Mouse (Mus musculus): ENCODE results near the gene Cpne4. TPM values are rescaled to one million over a fixed set of nuclear protein-coding genes. Genes with fewer than 3 reads are reported as not detected.

Gene Cpne4
- total RNA-seq, 2 experiments from 2014 or later, result 72.3 to 73.6 TPM

- DNase-seq (ENCODE audit: extremely low spot score in 1 of 2, low spot score in 2 of 2), result no peak
- intact Hi-C loops (cut with DNase I), result no loop called here
- no peak overlapping the region for H3K4me3 ChIP-seq
- TF ChIP-seq CTCF (IDR thresholded peaks at IDR 0.05), result no peak
- no peak overlapping the region for H3K27ac ChIP-seq
Observed at GRCm38 (mm10) chr9:104710831-104711230, 163.7 kb downstream of the Cpne4 start.

GRCm38 (mm10) chr9:104725311-104725710, 178.2 kb downstream of the Cpne4 start:
- TF ChIP-seq CTCF (IDR thresholded peaks at IDR 0.05), result no peak
- DNase-seq (ENCODE audit: extremely low spot score in 1 of 2, low spot score in 2 of 2), result no peak
- intact Hi-C loops (cut with DNase I), result no loop called here
- Histone ChIP-seq H3K4me3 (no peak overlapping the region), H3K27ac (no peak overlapping the region)

- TF ChIP-seq CTCF (IDR thresholded peaks at IDR 0.05), result no peak
- peak overlapping the region; percentile 70 for H3K27ac ChIP-seq
- H3K4me3 ChIP-seq, result no peak overlapping the region
- DNase-seq (ENCODE audit: extremely low spot score in 1 of 2, low spot score in 2 of 2), result peak in 1 of 2 experiments; percentile 42
- intact Hi-C loops (cut with DNase I), result loop anchor here (2.0 to 5.0 kb wide), 2 partner anchors 34 to 99 kb away; no protein-coding TSS in a partner anchor
Observed at GRCm38 (mm10) chr9:104742661-104743380, 195.7 kb downstream of the Cpne4 start.

- H3K4me3 ChIP-seq, result no peak overlapping the region
- intact Hi-C loops (cut with DNase I), result no loop called here
- no peak overlapping the region for H3K27ac ChIP-seq
- DNase-seq (ENCODE audit: extremely low spot score in 1 of 2, low spot score in 2 of 2), result peak in 1 of 2 experiments; percentile 29
- no peak for TF ChIP-seq CTCF (IDR thresholded peaks at IDR 0.05)
Observed at GRCm38 (mm10) chr9:104755519-104755918, 208.4 kb downstream of the Cpne4 start.

- no peak for DNase-seq (ENCODE audit: extremely low spot score in 1 of 2, low spot score in 2 of 2)
- intact Hi-C loops (cut with DNase I), result no loop called here
- H3K27ac ChIP-seq, result no peak overlapping the region
- no peak overlapping the region for H3K4me3 ChIP-seq
- TF ChIP-seq CTCF (IDR thresholded peaks at IDR 0.05), result no peak
Observed at GRCm38 (mm10) chr9:104760031-104760430, 212.9 kb downstream of the Cpne4 start.

- intact Hi-C loops (cut with DNase I), result loop anchor here (2.0 to 5.0 kb wide), 2 partner anchors 34 to 204 kb away; no protein-coding TSS in a partner anchor
- Histone ChIP-seq H3K27ac (peak overlapping the region; percentile 66), H3K4me3 (no peak overlapping the region)
- DNase-seq (ENCODE audit: extremely low spot score in 1 of 2, low spot score in 2 of 2), result no peak
- no peak for TF ChIP-seq CTCF (IDR thresholded peaks at IDR 0.05)
Observed at GRCm38 (mm10) chr9:104776198-104776815, 229.2 kb downstream of the Cpne4 start.

GRCm38 (mm10) chr9:104777135-104777534, 230.0 kb downstream of the Cpne4 start:
- DNase-seq (ENCODE audit: extremely low spot score in 1 of 2, low spot score in 2 of 2), result no peak
- H3K27ac ChIP-seq, result peak overlapping the region; percentile 59; the same call in 1 of the 2 replicates
- no peak for TF ChIP-seq CTCF (IDR thresholded peaks at IDR 0.05)
- intact Hi-C loops (cut with DNase I), result loop anchor here (2.0 to 5.0 kb wide), 2 partner anchors 34 to 205 kb away; no protein-coding TSS in a partner anchor
- H3K4me3 ChIP-seq, result no peak overlapping the region

- intact Hi-C loops (cut with DNase I), result loop anchor here (2.0 to 5.0 kb wide), 2 partner anchors 35 to 205 kb away; no protein-coding TSS in a partner anchor
- no peak for TF ChIP-seq CTCF (IDR thresholded peaks at IDR 0.05)
- DNase-seq (ENCODE audit: extremely low spot score in 1 of 2, low spot score in 2 of 2), result no peak
- Histone ChIP-seq H3K27ac (peak overlapping the region; percentile 59; the same call in 1 of the 2 replicates), H3K4me3 (no peak overlapping the region)
Observed at GRCm38 (mm10) chr9:104777780-104778179, 230.7 kb downstream of the Cpne4 start.

- DNase-seq (ENCODE audit: extremely low spot score in 1 of 2, low spot score in 2 of 2), result peak in 1 of 2 experiments; percentile 16
- intact Hi-C loops (cut with DNase I), result no loop called here
Observed at GRCm38 (mm10) chr9:104796601-104797000, 249.5 kb downstream of the Cpne4 start.

GRCm38 (mm10) chr9:104804776-104805175, 257.7 kb downstream of the Cpne4 start:
- no peak overlapping the region for H3K4me3 ChIP-seq
- no peak for DNase-seq (ENCODE audit: extremely low spot score in 1 of 2, low spot score in 2 of 2)
- no peak for TF ChIP-seq CTCF (IDR thresholded peaks at IDR 0.05)
- intact Hi-C loops (cut with DNase I), result no loop called here
- H3K27ac ChIP-seq, result no peak overlapping the region

More at GRCm38 (mm10) chr9:104796601-104797000, 249.5 kb downstream of the Cpne4 start:
- no peak overlapping the region for H3K4me3 ChIP-seq
- H3K27ac ChIP-seq, result no peak overlapping the region
- no peak for TF ChIP-seq CTCF (IDR thresholded peaks at IDR 0.05)

- Histone ChIP-seq H3K27ac (no peak overlapping the region), H3K4me3 (no peak overlapping the region)
- DNase-seq (ENCODE audit: extremely low spot score in 1 of 2, low spot score in 2 of 2), result no peak
- TF ChIP-seq CTCF (IDR thresholded peaks at IDR 0.05), result no peak
- intact Hi-C loops (cut with DNase I), result no loop called here
Observed at GRCm38 (mm10) chr9:104814681-104815080, 267.6 kb downstream of the Cpne4 start.

- no peak for DNase-seq (ENCODE audit: extremely low spot score in 1 of 2, low spot score in 2 of 2)
- no peak for TF ChIP-seq CTCF (IDR thresholded peaks at IDR 0.05)
- intact Hi-C loops (cut with DNase I), result no loop called here
- Histone ChIP-seq H3K4me3 (no peak overlapping the region), H3K27ac (no peak overlapping the region)
Observed at GRCm38 (mm10) chr9:104828646-104829045, 281.6 kb downstream of the Cpne4 start.
